1 mouse cellular context compared by ENCODE assay signal in the genomic region with DNA sequence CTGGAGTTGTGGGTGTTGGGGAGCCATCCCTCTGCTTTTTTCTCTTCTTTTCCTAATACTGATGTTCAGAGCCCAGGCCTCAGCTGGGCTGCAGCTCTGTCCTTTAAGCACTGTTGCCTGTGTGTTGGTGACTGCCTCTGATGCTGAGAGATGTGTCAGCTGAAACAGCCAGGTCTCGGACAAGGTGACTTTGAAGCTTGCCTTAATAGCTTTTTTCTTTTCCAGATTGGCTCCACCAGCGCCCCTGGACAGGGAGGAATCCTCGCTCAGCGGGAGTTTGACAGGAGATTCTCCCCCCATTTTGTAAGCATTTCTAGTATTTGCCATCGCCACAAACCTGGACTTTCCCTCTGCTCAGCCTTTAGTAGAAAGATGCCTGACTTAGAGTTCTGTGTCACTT.
TF ChIP-seq lines count a peak whose summit lies in the region.

No protein-coding gene starts in this region.

TF ChIP-seq in ES-E14, 5 proteins besides CTCF, POLR2A, EP300 and RAD21 (continued from another document):
- TF ChIP-seq HCFC1 (IDR thresholded peaks at IDR 0.05; ENCODE audit: borderline replicate concordance, insufficient read depth, low read length) (no peak), CHD2 (IDR thresholded peaks at IDR 0.05; ENCODE audit: low read depth, low read length) (no peak)
